Mouse (Mus musculus): ENCODE data around the gene Slc35g1. TPM values are rescaled to one million over a fixed set of nuclear protein-coding genes. Genes with fewer than 3 reads are reported as not detected.

The Slc35g1 gene
- polyA plus RNA-seq, 1 experiment from 2014 or later, result 5.1 TPM

DNA sequence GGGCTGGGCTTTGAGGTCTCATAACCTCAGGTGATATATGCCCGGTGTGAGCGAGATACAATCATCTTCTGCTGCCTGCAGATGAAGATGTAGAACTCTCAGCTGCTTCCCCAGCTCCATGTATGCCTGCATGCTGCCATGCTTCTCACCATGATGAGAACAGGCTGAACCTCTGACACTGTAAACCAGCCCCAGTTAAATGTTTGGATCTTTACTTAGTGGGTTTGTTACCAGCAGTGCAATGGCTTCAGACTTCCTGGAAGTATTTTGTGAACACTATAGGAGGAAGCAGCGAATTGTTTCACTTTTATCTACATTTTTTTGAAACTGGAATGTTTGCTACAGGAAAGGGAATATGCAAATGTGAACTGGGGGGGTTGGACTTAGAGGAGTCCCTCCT is 36.2 kb downstream of the Slc35g1 start:
- no peak overlapping the region for H3K4me2 ChIP-seq
- H3K27me3 ChIP-seq, result no peaks in the 10 kb centered on the region
- WGBS, result 81% methylated on average over 3 of the region's 3 CpGs
- no peaks in the 10 kb centered on the region for H3K36me3 ChIP-seq (replicated peaks)
- H3K4me1 ChIP-seq, result no peaks in the 10 kb centered on the region
- H3K9ac ChIP-seq, result no peak overlapping the region
- no peak overlapping the region for H3K4me3 ChIP-seq (replicated peaks)
- H3K27ac ChIP-seq, result no peak overlapping the region
- peaks cover 4% of the 10 kb centered on the region; the same call in 1 of the 2 replicates for H3K9me3 ChIP-seq
- no peak for ATAC-seq (ENCODE audit: low FRiP score)

DNA sequence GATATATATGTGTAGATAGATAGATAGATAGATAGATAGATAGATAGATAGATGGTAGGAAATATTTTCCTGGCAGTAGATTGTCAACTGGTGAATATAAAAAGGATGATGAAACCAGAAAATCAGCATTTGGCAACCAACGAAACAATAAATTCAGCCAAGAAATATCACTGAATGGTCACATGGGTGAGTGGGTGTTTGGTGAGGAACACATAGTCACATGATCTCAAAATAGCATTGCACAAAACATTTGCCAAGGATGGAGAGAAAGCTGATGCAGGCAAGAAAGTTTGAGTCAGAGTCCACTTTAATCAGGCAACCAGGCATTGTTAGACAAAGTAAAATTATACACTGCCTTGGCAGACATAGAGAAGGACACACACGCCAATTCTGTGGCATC is 37.6 kb downstream of the Slc35g1 start:
- peaks cover 4% of the 10 kb centered on the region; the same call in 1 of the 2 replicates for H3K9me3 ChIP-seq
- ATAC-seq (ENCODE audit: low FRiP score), result no peak
- no peaks in the 10 kb centered on the region for H3K36me3 ChIP-seq (replicated peaks)
- 89% methylated on average over 2 of the region's 2 CpGs for WGBS
- no peaks in the 10 kb centered on the region for H3K27me3 ChIP-seq
- H3K9ac ChIP-seq, result no peak overlapping the region
- no peak overlapping the region for H3K27ac ChIP-seq
- no peak overlapping the region for H3K4me3 ChIP-seq (replicated peaks)
- H3K4me1 ChIP-seq, result no peaks in the 10 kb centered on the region
- H3K4me2 ChIP-seq, result no peak overlapping the region

DNA sequence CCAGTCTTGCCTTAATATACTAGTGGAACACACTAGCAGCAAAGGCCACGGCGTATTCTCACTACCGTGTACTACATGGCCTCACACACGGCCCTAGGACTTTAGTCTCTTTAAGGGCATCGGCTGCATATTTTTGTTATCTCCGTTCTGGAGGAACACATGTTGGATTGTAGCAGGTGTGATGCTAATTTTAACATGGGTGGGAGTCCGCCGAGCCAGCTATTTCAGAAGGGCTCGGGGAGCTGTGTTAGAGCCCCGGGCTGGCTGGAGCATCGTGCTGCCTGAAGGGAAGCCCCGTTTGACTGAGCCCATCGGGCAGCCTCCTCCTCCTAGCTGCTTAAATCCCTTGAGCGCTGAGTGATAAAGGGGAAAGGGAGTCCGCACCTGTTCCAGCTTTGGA is 39.4 kb downstream of the Slc35g1 start:
- H3K27me3 ChIP-seq, result no peaks in the 10 kb centered on the region
- 93% methylated on average over 15 of the region's 15 CpGs for WGBS
- H3K9ac ChIP-seq, result no peak overlapping the region
- no peak overlapping the region for H3K4me2 ChIP-seq
- H3K36me3 ChIP-seq (replicated peaks), result no peaks in the 10 kb centered on the region
- no peak for ATAC-seq (ENCODE audit: low FRiP score)
- no peak overlapping the region for H3K4me3 ChIP-seq (replicated peaks)
- no peak overlapping the region for H3K27ac ChIP-seq
- peaks cover 4% of the 10 kb centered on the region; the same call in 1 of the 2 replicates for H3K9me3 ChIP-seq
- no peaks in the 10 kb centered on the region for H3K4me1 ChIP-seq

DNA sequence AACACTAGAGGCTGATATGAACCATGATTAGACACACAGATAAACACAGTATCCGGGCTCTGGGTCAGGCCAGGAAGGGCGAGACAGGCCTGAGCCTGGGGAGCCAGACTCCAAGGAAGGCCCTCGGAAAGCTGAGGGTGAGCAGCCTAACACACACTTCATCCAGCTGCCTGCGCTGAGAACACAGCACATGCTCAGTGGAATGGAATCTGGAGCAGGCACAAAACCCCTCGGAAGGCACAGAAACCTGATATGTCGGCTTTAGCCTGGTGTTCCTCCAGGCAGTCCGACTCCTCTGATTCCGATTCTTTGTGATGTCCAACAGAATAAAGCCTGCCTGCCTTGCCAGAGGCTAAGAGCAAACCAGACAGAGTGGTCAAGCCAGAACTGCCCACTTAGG is 46.1 kb downstream of the Slc35g1 start:
- ATAC-seq (ENCODE audit: low FRiP score), result no peak
- Histone ChIP-seq H3K4me3 (replicated peaks) (no peak overlapping the region), H3K27me3 (no peaks in the 10 kb centered on the region), H3K4me2 (no peak overlapping the region), H3K36me3 (replicated peaks) (no peaks in the 10 kb centered on the region), H3K4me1 (no peaks in the 10 kb centered on the region), H3K27ac (no peak overlapping the region), H3K9ac (no peak overlapping the region), H3K9me3 (no peaks in the 10 kb centered on the region)
- 75% methylated on average over 8 of the region's 8 CpGs for WGBS

DNA sequence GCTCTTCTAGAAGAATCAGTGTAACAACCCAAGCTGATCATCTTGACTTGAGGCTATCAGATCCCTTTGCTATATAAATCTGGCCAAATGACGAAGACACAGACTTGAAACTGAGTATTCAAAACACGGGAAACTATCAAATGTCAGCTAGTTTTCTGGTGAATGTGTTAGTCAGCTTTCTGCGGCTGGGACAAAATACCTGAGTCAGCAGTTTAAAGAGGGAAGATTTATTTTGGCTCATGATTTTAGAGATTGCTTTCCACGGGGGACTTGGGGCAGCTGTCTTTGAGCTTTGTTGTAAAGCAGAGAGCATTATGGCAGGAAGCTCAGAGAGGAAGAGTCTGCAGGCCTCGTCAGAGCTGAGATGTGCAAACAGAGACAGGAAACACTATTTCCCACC is 50.0 kb downstream of the Slc35g1 start:
- Histone ChIP-seq H3K27me3 (no peaks in the 10 kb centered on the region), H3K27ac (no peak overlapping the region), H3K4me2 (no peak overlapping the region), H3K4me3 (replicated peaks) (no peak overlapping the region), H3K36me3 (replicated peaks) (no peaks in the 10 kb centered on the region), H3K9me3 (no peaks in the 10 kb centered on the region), H3K4me1 (no peaks in the 10 kb centered on the region), H3K9ac (no peak overlapping the region)
- WGBS, result 86% methylated on average over 5 of the region's 5 CpGs
- ATAC-seq (ENCODE audit: low FRiP score), result no peak

Other genes starting within 250 kb of the Slc35g1 start
- gene Fra10ac1, start 171.8 kb upstream of the Slc35g1 start, polyA plus RNA-seq (2016; fragmentation: Nextera tagmentation; extraction: Ambion mirVana), result 51.8 and 58.4 TPM in 2 replicates
- gene Lgi1, start 131.4 kb upstream of the Slc35g1 start, polyA plus RNA-seq (2016; fragmentation: Nextera tagmentation; extraction: Ambion mirVana), result 2.1 and 2.4 TPM in 2 replicates
- 6.0 and 6.2 TPM in 2 replicates for gene Plce1, start 85.1 kb downstream of the Slc35g1 start, polyA plus RNA-seq (2016; fragmentation: Nextera tagmentation; extraction: Ambion mirVana)

Measured in forebrain, embryonic 12.5 days (tissue).